Mouse (Mus musculus) E14TG2a.4 (cell line): ENCODE results near the gene Arrb2.

ENCODE experiments used
- CTCF ChIP-seq: conservative IDR thresholded peaks from 2 replicates; pipeline ENCODE4 v1.5.1; 2014; ENCODE audit warnings: low read length
- NANOG ChIP-seq: IDR thresholded peaks from 2 replicates; pipeline ENCODE4 v1.6.1; 2014; ENCODE audit warnings: borderline replicate concordance, low read length, mixed read lengths

- TF ChIP-seq CTCF = no peak
- TF ChIP-seq NANOG = no peak
Observed at GRCm38 (mm10) chr11:70433569-70433943, 1.1 kb downstream of the Arrb2 start.
